Mouse (Mus musculus) thymus, postnatal 25 days (tissue): ENCODE measurements at regions not wholly inside any gene's neighbourhood (a gene's known extent, or its start where the extent isn't known, plus 50 kb on each side); places are given as distances from the start of the nearest gene placed in this dataset.

Experiments
- DNase-seq: peaks from one replicate; pipeline ENCODE4 v3.0.0; 2022

DNA sequence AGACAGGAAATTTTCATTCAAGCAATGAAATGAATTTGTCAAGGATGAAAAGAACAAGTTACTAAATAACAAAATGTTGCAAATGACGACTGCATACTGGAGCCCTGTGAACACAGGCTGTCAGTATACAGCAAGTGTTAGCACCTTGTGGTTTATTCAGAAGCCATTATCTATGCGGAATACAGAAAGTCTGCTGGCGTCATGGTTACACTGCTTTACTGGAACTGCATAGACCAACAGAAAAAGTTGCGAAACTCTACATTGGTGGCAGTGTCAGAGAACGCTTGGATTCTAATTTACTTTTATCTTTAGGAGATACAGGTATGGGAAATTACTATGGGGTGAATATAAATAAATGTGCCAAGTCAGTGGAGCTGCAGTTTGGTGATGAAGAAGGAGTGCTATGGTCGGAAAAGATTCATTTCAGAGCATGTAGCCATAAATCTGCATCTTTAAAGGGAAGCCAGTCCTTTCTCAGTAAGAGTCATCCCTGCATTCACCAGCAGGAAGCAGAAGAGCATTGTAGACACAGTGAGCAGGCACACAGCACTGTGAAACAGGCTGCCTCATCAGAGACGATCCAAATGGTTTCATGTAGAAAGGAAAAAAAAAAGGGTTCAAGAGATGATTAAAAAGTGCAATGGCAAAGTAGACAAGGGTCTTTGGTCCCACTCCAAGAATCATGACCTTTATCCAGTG is 586.3 kb downstream of the Kctd12 start:
- DNase-seq: no peak

DNA sequence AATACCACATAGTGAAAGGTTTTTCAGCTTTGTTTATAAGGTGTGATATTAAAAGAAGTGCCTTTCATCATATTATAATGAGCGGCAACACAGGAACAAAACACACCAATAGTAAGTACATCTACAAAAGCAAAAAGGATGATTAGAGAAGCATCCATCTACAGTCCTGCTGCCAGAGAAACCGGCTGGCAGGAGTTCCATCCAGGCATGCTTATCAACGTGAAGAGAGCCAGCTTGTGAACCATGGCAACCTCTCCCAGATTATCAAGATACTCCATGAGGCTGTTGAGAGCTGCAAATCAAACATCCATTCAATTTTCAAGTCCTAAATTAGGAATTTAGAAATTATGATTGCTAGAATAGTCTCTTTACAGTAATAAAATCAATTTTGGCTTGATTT is 590.1 kb downstream of the Kctd12 start:
- DNase-seq: no peak

DNA sequence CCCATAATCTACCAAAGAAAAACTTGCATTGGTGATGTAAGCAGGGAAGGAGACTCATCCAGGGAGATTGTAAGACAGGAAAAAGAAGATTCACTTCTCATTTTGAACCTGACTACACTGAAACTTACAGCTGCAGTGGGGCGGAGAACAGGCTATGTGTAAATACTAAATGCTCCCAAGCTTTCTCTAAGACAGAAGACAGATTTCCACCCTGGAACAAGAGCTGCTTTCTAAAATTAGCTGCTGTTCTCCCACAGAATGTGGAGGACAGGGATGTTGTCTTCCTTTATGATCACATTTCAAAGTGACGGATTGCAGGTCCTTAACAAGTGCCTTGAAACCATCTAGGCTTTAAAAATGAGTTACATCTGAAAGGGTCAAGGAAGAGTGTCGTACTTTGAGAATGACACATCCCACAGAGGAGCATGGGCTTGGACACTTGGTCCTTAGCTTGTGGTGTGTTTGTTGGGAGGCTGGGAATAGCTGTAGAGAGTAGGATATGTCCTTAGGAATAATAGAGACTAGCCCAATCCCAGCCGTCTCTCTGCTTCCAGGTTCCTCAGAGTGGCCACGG is 609.4 kb downstream of the Kctd12 start:
- no peak for DNase-seq

DNA sequence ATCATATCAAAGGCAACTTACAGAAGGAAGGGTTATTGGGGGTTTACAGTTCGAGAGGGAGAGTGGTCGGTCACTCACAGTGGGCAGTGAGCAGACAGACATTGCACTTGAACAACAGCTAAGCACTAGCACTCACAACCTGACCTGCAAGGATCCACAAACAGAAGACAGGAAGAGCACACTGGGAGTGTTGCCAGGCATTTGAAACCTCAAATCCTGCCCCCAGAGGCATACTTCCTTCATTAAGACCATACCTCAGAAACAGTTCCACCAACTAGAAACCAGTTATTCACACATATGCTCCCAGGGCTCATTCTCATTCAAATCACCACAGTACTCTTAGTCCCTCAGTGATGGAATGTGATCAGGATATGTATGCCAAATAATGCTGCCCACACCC is 620.8 kb downstream of the Kctd12 start:
- DNase-seq: no peak

DNA sequence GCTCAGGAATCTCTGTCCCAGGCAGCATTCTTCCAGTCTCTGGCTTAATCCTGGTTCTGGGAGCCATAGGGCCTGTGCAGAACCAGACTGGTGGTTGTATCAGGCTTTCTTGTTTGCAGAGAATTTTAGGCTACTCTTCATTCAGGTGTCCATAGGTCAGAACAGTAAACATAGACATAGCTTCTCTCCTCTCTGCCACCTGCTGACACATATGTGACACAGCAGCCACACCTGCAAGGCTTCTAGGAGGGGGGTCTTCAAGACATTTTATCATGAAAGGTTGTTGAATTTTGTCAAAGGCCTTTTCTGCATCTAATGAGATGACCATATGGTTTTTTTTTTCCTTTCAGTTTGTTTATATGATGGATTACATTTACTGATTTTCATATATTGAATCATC is 599.7 kb downstream of the Lmo7 start:
- no peak for DNase-seq

DNA sequence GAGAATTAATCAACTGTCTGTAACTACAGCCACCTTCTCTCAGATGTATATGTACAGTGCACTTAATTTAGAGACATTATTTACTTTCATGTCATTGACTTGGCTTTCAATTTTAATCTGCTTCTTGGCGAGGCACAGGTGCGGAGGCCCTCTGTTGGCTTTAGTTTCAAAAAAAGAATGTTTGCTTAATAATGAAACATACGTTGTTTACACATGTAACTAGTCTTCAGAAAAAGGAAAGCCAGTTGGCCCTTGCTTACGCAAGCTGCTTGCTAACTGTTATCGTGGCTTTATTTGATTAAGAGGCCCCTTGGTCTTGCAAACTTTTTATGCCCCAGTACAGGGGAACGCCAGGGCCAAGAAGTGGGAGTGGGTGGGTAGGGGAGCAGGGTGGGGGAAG is 576.6 kb downstream of the Lmo7 start:
- DNase-seq: no peak

DNA sequence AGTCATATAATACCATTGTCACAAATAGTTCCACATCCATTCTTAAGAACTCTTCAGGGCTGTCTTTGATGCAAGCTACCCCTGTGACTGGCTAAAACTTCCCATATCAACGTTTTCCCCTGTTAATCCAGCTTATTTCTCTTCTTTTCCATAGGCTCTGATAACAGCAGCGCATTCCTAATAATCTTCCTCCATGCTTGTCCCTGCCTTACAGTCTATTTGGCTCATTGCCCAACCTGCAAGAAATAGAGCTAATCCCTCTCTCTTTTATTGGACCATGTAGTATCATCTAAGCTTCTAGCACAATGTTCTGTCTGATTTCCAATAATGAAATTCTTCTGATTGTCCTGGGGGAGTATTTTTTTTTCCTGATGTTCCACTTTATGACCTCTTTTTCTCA is 573.1 kb downstream of the Lmo7 start:
- DNase-seq: no peak

DNA sequence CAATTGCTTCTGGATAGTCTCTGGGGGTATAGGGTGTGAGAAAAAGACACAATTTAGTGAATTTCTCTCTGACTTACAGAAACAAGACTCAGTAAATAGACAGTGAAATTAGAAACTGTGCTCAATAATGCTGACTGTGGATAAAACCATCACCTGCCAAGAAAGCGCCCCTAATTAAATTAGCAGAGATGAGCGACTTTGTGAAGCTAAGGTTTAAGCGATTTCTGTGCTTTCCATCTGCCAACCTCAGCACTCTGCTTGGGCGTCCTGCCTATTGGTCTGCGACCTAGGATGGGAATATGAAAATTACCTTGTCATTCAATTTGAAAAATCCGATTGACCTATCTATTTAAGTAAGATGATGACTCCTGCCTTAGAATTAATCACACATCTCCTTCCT is 570.5 kb downstream of the Lmo7 start:
- DNase-seq: no peak

DNA sequence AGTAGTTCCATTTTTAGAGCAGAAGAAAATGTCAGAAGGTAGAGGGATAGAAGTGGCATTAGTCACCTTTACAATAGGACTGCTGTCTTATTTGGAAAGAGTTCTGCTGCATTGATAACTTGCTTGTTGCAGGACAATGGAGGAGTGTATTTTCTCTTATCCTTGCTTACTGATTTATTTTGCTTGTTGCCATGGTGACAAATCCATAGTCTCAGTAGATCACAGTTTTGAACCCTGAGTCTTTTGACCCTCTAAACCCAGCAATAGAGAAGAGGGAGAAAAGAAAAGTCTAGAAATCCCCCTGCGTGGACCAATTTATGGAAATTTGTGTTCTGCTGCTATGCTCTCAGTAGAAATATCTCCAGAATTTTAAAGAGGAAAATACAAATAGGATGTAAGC is 561.6 kb downstream of the Lmo7 start:
- DNase-seq: no peak

DNA sequence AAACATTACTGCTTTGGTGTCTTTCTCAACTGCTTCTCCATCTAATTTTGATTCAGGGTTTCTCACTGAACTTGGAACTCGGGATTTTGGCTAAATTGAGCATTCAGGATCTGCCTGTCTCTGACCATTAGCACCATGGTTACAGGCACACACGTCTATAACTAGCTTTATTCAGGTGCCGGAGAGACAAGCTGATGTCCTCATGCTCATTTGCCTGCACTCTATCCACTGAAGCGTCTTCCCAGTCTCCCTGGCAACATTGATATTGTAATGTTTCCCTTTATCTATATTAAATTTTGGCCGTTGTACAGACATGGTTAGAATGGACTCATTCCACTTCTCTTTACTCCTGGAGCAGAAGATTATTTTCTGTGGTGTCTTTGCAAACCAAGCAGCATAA is 520.3 kb downstream of the Lmo7 start:
- DNase-seq: no peak

DNA sequence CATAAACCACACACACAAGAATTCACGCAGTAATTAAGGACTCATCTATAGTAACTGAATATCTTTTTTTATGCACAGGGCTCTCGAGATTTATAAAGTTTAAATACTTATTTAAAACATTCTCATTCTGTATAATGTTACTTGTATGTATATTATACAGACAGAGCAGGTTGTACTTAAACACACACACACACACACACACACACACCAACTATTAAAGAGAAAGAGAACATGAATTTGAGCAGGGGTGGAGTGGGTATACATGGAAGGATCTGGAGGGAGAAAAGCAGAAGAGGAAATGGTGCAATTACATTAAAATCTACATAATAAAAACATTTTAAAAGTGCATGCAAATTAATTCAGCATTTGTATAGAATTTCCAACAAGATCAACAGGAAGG is 518.8 kb downstream of the Lmo7 start:
- no peak for DNase-seq

DNA sequence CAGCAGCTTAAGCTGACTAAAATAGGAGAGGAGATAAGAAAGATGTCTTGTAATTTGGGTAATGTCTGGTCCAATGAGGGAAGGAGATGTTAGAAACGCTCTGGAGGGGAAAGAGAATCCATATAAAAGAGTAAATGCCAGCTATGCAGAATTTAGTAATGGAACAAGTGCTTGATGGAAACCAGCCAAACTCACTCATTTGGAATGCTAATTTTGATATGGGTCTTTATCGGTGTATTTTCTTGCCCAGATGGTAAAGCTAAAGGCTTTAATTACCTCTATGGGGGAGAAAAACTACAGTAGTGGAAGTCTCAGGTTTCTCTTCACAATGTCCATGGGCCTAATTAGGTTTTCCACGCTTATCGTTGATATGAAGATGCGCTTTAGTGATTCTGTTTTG is 518.3 kb downstream of the Lmo7 start:
- DNase-seq: no peak

DNA sequence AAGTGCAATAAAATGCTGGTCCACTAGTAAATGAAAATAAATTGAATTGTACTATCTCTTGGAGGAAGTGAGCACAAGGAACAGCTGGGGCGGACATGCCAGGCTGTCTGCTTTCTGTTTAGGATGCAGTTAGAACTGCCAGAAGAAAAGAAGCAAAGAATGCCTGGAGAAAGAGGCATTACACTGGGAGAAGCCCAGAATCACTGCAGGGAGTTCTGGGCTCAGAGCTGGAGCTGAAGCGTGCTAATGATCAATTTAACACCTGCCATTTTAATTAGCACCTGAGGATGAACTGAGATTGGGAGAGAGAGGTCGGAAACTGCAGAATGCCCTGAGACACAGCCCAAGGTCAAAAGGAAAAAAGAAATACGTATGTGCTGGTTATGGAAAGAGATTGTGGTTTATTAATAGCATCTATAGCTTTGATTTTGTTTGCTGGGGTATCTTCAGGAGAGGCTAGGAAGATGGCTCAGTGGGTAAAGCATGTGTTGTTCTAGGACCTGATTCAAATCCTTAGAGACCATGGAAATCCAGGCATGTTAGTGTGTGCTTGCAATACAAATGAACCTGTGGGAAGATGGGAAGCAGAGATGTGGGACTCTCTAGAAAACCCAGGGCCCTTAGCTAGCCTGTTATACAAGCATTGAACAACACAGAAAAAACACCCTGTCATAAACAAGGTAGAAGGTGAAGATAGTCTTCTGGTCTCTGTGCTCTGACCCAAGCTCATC is 514.2 kb downstream of the Lmo7 start:
- no peak for DNase-seq

DNA sequence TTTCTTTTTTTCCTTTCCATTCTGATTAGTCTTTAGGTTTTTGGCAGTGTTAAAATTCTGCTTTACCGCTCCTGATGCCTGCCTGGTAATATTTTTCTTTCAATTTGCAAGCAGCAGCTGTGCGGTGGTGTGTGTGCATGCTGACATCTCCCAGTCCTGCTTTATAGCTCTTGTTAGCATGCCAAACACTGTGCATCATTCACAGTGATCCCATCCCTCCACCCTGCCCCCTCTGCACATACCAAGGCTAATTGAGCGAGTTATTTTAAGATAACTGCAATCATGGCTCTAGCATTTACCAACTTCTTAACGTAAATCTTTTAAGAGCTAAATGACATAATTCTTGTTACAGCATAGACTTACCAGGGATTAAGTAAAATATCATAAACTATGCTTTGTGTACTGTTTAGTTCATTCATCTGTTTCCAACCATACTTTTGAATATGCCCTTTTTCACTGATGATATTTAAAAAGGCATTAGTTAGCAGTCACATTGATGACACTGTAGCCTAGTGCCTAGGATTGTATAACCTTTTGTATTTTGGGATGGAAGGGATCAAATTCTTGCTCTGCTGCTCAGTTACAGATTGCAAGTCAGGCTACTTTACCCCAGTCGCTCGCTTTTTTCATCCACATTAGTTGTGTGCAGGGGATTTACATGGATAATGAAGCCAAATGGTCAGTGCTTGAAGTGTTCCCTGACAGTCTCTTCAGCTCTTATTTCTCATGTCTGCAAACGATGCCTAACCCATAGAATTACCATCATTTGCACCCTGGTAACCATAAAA is 487.0 kb downstream of the Lmo7 start:
- no peak for DNase-seq

DNA sequence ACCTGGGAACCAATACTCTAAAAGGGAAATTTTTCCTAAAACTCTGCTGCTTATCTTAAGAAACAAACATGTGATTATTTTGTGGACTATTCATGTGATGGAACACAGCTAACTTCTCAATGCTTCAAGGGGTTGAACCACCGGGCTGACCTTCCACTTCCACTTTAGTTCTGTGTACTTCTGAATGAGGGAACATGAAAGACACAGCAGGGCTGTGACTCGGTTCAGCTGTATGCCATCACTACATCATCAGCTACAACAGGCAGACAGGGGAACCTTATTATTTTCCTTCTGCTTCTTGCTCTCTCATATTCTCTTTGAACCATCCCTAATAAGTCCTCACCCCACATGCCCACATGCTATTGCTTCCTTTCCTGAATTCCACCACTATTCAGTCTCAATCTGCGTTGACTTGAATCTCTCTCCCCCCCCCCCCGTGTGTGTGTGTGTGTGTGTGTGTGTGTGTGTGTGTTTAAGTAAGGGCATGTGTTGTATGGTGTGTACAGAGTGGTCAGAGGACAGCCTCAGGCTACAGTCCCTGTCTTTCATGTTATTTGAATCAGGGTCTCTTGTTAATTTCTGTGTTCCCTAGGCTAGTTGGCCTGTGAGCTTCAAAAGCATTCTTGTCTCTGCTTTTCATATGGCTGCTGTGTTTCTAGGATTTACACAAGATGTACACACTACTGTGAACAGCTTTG is 485.7 kb downstream of the Lmo7 start:
- no peak for DNase-seq

DNA sequence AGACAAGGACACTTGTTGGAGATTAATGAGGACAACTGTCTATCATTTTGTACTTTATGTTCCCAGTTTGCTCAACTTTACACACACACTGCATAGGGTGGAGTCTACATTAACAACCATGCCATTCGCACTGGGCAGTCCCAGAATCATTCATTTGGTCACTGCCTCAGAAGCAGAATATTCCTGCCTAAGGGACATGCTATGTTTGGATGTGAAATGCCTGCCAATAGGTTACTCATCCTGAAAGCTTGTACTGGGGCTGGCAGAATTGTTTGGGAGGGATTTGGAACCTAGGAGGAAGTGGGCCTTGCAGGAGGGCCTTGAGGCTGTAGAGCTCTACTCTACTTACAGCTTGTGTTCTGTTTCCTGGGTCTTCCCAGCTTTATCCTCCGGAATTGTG is 482.3 kb downstream of the Lmo7 start:
- DNase-seq: no peak

DNA sequence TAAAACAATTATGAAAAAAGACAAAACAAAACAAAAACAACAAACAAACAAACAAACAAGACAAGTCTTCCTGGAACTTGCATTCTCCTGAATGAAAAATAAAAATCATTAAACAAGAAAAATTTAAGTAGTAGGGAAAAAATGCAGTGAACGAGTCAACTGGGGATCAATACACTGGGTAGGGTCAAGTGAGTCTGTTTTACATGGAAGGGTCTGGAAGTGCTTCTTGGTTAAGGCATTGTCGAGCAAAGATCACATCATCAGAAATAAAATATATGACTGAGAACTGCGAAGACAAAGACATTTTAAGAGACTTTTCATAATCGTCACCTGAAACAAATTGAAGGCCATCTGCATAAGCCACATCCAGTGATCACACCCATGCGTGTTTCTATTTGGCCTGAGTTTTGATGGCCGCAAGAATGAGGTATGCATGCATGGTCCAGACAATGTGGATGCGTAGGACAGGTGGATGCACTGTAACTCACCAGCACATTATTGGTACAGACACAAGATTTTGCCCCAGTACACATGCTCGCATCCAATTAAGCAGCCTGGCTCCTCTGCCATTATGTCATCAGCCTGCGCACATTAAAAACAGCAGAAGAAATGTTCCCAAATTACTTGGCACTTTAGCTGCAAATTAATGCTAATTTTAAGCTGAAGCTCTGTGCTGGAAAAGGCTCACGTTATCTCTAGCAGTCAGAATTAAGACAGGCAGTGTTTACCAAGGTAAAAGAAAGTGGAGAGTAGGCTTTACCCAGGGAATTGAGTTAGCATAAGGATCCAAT is 475.3 kb downstream of the Lmo7 start:
- DNase-seq: no peak

DNA sequence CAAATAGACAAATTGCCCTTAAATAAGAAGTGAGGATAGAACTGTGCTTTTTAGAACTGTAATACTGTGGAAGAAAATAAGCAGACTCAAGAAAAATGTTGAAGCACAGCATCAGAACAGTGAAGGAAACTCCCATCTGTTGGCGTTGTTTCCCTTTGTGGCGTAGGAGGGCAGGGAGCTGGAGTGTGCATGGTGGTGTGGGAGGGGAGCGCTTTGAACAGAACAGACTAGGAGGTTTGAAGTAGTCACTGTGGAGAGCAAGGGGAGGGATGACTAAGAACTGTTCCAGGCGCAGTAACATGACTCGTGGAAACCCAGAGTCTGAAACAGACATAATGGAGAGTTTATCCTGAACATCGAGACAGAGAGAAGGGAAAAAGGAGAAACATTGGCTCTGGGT is 469.7 kb downstream of the Lmo7 start:
- no peak for DNase-seq

DNA sequence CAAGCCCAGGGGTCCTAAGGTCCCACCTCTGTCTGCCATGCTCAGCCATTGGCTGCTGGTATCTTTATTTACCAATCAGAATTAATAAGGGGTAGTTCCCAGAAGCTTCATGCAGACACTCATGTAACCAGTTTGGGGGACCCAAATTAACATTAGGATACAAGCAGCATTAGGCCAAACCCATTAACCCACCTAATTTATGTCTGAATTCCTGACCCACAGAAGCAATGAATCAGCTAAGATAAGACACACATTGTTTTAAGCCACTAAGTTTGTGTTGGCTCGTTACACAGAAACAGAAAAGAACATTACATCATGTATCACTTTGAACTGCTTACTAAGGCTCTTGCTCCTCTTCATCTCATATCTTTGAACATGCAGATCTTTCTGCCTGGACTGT is 461.0 kb downstream of the Lmo7 start:
- no peak for DNase-seq

DNA sequence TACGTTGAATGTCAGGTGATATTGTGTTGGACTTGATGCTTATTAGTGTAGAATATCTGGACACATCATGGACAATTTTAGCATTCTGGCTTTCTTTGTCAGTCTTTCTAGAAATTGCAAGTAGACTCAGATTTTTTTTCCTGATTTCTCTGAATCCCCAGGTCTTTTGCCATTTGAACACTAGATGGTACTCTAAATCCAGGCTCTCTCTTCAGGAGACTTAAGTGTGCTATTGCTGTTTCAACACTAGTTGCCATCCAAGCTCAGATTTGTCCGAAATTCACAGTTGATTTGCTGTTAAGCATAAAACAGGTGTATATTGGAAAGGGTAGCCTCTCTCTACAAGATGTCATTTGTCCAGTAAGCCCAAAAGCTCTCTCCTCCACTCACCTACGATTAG is 451.5 kb downstream of the Lmo7 start:
- no peak for DNase-seq

DNA sequence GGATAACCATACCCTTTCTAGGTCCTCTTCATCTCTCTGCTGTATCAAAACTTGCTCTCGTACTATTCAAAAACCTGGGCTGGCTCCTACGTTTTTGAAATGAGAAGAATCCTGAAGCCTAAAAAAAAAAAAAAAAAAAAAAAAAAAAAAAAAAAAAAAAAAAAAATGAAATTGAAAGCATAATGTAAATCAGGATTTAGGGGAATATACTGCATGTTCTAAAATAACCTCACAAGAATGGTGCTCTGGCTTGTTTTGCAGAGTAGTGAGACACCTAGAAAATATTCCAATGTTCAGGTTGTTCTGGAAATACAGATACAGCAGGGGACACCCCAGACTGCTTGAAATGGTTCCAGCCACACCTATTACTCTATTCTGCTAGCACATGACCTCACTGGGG is 442.0 kb downstream of the Lmo7 start:
- DNase-seq: no peak
